Mouse (Mus musculus) olfactory bulb, adult 2 months (tissue): ENCODE data around the gene Dnase1.

Experiments
- CTCF ChIP-seq: fragments of 200-500 bp; IDR thresholded peaks from 2 replicates; pipeline ENCODE4 v1.5.1; 2012; ENCODE audit warnings: low read depth, mild to moderate bottlenecking, low read length, moderate library complexity; ENCODE audit not compliant: insufficient read depth
- POLR2A ChIP-seq: fragments of 200-500 bp; IDR thresholded peaks from 2 replicates; pipeline ENCODE4 v1.6.1; 2012; ENCODE audit warnings: mild to moderate bottlenecking, low read depth, low read length, moderate library complexity; ENCODE audit not compliant: insufficient read depth

GRCm38 (mm10) chr16:4085851-4086387 is 49.2 kb downstream of the Dnase1 start:
- no peak for TF ChIP-seq CTCF
- no peak for TF ChIP-seq POLR2A
